Mouse (Mus musculus) brain, embryonic 14.5 days (tissue): ENCODE data around the gene Zbtb4.

Experiments
- CTCF ChIP-seq: fragments of 200-500 bp; IDR thresholded peaks from 2 replicates; pipeline ENCODE4 v1.5.1; 2012; ENCODE audit warnings: inconsistent platforms, mild to moderate bottlenecking, moderate library complexity, borderline replicate concordance; ENCODE audit not compliant: insufficient read depth, insufficient read length; ENCODE audit errors: extremely low read depth
- POLR2A ChIP-seq: fragments of 200-500 bp; IDR thresholded peaks from 2 replicates; pipeline ENCODE4 v1.6.1; 2012; ENCODE audit warnings: mild to moderate bottlenecking, inconsistent platforms, borderline replicate concordance; ENCODE audit not compliant: poor library complexity, insufficient read depth, insufficient read length, severe bottlenecking; ENCODE audit errors: extremely low read depth

DNA sequence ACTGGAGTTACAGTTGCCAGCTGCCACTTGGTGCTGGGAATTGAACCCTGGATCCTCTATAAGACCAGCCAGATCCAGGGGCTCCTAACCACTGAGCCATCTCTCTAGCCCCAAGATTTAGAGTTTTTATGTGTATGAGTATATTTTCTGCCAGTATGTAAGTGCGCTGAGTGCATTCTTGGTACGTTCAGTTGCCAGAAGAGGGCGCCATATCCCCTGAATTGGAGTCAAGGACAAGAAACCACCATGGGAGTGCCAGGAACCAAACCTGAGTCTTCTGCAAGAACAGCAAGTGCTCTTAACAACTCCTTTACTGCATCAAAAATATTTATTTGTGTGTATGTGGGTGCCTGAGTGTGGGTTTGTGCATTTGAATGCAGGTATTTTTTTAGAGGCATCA, 36.6 kb upstream of the Zbtb4 start:
- no peak for TF ChIP-seq POLR2A
- TF ChIP-seq CTCF: peak; percentile 43; the same call in 1 of the 2 replicates
